Mouse (Mus musculus) neutrophil, adult 65 days (primary cell): ENCODE measurements around the gene Gm14434. TPM values are rescaled to one million over a fixed set of nuclear protein-coding genes. Genes with fewer than 3 reads are reported as not detected.

ENCODE experiments used
- total RNA-seq: library from RNA; stranded (reverse); gene quantifications from 2 replicates; pipeline ENCODE4 v1.2.4, GENCODE M21; 2023

Gm14434 gene
- 1.3 TPM in 1 of 2 replicates, not detected in the other for total RNA-seq

GRCm38 (mm10) chr2:176486683-176487082 lies at the start of gene Gm14434:
Gene Gm14434, minus strand, starts transcription at chr2:176486783.

GRCm38 (mm10) chr2:176520756-176521155 lies 34.2 kb upstream of the Gm14434 start, which contains the start of gene Zfp967:
Gene Zfp967, plus strand, starts transcription at chr2:176521056.

GRCm38 (mm10) chr2:176423294-176423693 lies 63.3 kb downstream of the Gm14434 start, which contains the start of gene Gm14435:
Gene Gm14435, plus strand, starts transcription at chr2:176423594.

Other genes with a start within 250 kb of the Gm14434 start
- not detected in 2 replicates for gene Gm11009, start 167.3 kb downstream of the Gm14434 start, total RNA-seq
- gene Gm14435, start 63.2 kb downstream of the Gm14434 start, total RNA-seq = not detected in 2 replicates
- gene Zfp967, start 34.3 kb upstream of the Gm14434 start, total RNA-seq = not detected in 2 replicates
- not detected in 2 replicates for gene Gm14308, start 149.6 kb upstream of the Gm14434 start, total RNA-seq
- 0.82 and 1.0 TPM in 2 replicates for gene Zfp973, start 183.7 kb upstream of the Gm14434 start, total RNA-seq
- 0.57 TPM in 1 of 2 replicates, not detected in the other for gene Gm14305, start 221.5 kb upstream of the Gm14434 start, total RNA-seq